Mouse (Mus musculus): Measurements from ENCODE around the gene Cbx7.

The Cbx7 gene

GRCm38 (mm10) chr15:80001601-80002000, 30.7 kb upstream of the Cbx7 start:
- no peak for DNase-seq (ENCODE audit: low spot score in 2 of 2)

- no peak for DNase-seq (ENCODE audit: low spot score in 2 of 2)
Measured at GRCm38 (mm10) chr15:80000694-80001093, 29.8 kb upstream of the Cbx7 start.

- DNase-seq (ENCODE audit: low spot score in 2 of 2), result no peak
Measured at GRCm38 (mm10) chr15:79997988-79998387, 27.1 kb upstream of the Cbx7 start.

DNA sequence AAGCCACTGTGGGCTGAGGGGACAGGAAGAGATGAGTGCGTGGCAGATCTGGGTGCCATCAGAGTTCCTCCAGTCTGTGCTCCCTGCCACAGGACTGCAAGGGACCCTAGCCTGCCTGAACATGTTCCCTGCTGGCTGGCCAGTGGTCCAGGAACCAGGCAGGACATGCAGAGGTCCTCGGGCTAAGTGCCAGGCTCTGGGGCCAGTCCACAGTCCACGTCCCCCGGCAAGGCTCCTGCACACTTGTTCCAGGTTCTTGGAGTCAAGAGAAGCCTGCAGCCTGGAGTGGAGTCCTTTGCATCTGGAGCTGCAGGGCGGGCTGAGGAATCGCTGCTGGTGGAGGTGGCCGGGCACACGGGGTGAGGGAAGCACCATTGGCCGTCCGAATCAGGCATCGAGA, 25.9 kb upstream of the Cbx7 start:
- DNase-seq (ENCODE audit: low spot score in 2 of 2), result no peak

- DNase-seq (ENCODE audit: low spot score in 2 of 2), result peak in 1 of 2 experiments; percentile 58
Measured at GRCm38 (mm10) chr15:79995552-79995951, 24.6 kb upstream of the Cbx7 start.

GRCm38 (mm10) chr15:79994566-79994965, 23.6 kb upstream of the Cbx7 start:
- DNase-seq (ENCODE audit: low spot score in 2 of 2), result no peak

DNA sequence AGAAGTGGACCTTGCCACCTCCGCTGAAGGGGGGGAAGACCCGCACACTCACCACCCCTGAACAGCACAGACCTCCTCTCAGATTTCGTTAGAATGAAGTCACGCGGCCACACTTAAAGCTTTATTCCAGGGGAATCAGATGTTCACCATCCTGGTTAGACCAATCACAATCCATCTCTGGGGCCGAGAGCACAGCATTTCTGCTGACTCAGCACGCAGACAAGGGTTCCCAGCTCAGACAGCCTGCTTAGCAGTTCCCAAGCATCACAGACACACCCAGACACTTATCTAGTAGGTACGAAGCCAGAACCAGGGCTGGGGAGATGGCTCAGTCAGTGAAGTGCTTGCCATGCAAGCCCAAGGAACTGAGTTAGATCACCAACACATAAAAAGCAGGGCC, 15.3 kb upstream of the Cbx7 start:
- no peak for DNase-seq (ENCODE audit: low spot score in 2 of 2)

- no peak for DNase-seq (ENCODE audit: low spot score in 2 of 2)
Measured at GRCm38 (mm10) chr15:79985471-79985870, 14.6 kb upstream of the Cbx7 start.

GRCm38 (mm10) chr15:79984152-79984551, 13.2 kb upstream of the Cbx7 start:
- no peak for DNase-seq (ENCODE audit: low spot score in 2 of 2)

GRCm38 (mm10) chr15:79980716-79981115, 9.8 kb upstream of the Cbx7 start:
- DNase-seq (ENCODE audit: low spot score in 2 of 2), result no peak

DNA sequence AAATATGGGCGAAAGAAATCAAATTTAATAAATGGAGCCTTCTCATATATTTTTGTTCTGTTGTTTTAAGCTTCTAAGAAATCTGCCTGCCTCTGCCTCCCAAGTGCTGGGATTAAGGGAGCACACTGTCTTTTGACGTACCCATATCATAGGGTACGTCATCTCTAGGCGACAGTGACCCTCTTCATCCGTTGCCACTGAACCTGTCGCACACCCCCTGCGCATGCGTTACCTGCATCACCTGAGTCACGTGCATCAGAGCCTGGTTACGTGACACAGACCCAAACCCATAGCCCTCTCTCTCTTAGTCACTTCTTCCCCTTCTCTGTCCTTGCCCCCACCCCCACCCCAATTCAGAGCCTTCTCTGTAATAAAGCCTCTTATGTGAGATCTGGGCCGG, 1.3 kb upstream of the Cbx7 start:
- DNase-seq (ENCODE audit: low spot score in 2 of 2), result no peak

GRCm38 (mm10) chr15:79970491-79970890, 428 bp downstream of the Cbx7 start:
- DNase-seq (ENCODE audit: low spot score in 2 of 2), result no peak

DNA sequence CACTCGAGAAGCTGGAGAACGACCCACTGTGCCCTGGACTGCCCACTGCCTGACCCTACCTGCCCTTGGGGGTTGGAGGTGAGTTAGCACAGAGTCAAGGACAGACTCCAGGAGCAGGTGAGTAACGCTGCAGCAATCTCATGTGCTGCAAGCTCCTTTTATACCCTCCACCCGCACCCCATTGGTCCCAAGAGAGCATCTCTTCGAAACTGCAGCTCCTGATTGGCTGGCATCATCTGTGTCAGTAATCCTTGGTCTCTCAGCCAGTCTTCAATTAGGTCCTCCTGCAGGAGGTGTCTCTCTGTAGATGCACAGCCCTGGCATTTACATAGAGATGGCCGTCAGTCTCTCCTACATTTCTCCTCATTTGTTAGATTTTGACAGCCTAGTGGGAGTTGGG, 3.6 kb downstream of the Cbx7 start:
- DNase-seq (ENCODE audit: low spot score in 2 of 2), result no peak

- DNase-seq (ENCODE audit: low spot score in 2 of 2), result no peak
Measured at GRCm38 (mm10) chr15:79964376-79964775, 6.5 kb downstream of the Cbx7 start.

GRCm38 (mm10) chr15:79962661-79963060, 8.3 kb downstream of the Cbx7 start:
- peak; percentile 56 to 61 for DNase-seq (ENCODE audit: low spot score in 2 of 2)

GRCm38 (mm10) chr15:79961366-79961921, 9.5 kb downstream of the Cbx7 start:
- DNase-seq (ENCODE audit: low spot score in 2 of 2), result peak; percentile 45 to 60

DNA sequence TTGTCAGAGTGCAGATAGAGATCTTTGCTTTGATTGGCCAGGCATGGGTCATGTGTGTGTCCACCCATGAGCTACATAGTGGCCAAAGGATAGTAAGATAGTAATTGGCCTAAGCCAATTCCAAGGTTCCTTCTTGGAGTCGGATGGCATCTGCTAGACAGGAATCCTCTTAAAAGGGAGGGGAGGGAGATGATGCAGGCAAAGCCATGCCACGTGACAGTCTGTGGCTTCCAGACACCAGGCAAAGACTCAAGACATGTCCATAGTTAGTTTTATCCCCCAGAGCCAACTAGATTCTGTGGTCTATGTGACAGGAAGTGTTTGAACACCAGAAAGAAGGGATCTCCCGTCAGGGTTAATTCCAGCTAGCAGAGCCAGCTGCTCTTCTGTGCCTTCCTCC, 12.5 kb downstream of the Cbx7 start:
- DNase-seq (ENCODE audit: low spot score in 2 of 2), result no peak

DNA sequence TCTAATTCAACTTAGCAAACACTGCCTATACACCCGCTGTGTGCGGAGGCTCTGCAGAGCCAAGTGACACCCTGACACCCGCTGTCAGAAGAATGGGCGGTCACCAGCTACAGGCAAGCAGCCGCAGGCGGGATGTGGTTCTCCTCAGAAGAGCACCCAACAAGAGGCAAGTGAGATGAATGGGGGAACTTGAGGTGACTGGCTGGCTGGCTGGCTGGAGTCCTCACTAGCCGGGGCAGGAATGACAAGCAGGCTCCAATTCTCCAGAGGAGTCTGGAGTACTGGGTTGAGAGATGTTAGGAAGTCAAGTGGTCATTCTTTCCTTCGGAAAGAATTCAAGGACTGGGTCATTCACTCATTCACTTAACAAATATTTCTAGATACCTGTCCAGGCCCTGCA, 14.4 kb downstream of the Cbx7 start:
- no peak for DNase-seq (ENCODE audit: low spot score in 2 of 2)

DNA sequence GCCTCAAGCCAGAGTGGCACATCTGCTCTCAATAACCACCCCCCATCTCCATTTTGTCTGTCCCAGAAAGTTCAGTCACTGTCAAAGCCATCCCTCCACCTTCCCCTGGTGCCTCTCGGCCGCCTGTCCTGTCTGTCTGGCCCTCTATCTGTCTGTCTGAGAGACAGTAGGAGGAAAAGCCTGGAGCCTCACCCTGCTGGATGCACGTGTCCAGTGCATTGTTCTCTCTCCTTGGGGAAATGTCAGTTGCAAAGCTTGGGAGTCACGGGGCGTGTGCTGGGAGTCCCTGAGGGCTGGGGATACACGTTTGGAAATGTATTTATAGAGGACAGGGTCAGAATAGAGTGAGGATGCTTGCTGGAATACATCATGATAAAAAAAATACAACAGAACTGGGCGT, 17.4 kb downstream of the Cbx7 start:
- DNase-seq (ENCODE audit: low spot score in 2 of 2), result no peak

- DNase-seq (ENCODE audit: low spot score in 2 of 2), result no peak
Measured at GRCm38 (mm10) chr15:79952504-79953231, 18.3 kb downstream of the Cbx7 start.

DNA sequence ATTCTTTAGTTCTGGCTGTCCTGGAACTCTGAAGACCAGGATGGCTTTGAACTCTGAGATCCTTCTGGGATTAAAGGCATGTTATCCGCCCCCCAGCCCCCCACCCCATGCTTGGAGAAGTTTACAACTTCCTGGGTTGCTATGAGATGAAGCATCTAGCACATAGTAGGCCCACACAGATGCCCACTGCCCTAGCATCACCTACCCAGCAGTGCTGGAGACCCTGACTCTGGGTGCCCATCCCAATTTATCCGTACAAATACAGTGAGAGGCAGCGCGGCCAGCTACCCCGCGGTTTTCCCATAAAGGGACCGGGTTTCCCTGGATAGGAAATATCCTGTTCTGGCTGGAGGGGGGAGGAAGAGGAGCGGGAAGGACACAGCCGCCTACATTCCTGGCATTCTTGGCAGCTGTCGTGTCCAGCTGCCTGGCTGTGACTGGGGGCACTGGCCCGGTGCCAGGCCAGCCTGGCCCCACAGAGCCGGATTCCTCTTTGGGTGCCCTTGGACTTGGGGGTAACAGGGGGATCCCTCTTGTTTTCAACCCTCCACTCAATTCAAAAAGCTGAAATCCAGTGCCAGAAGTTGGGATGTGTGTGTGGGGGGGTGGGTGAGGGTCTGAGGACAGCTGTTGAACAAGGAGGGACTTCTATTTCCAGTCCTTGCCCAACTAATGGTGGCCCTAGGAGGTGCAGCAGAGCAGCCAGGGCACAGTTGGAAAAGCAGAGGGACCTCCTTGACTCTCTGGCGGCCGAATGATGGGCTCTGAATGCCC, 19.0 kb downstream of the Cbx7 start:
- no peak for DNase-seq (ENCODE audit: low spot score in 2 of 2)

DNA sequence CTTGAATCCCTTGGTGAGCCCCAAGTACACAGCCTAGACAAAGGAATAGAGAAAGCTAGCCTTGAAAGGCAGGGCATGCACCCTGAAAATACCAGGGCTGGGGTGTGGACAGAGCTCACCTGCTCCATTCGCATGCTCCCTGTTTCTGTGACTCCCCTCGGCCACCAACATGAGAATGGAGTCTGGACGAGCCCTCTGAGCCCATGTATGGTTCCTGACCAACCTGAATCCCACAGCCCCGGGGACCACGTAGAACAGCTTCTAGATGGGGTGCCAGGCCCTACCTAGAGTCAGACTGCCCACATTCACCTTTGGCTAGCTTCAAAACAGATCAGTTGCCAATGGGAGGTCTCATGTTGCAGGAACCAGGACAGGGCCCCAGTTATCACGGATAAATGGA, 19.7 kb downstream of the Cbx7 start:
- no peak for DNase-seq (ENCODE audit: low spot score in 2 of 2)
